Mouse (Mus musculus): Measurements from ENCODE around the gene Arrb1.
A peak's percentile ranks its signal among the peaks of the same experiment; 100 is the strongest.

Arrb1 gene

DNA sequence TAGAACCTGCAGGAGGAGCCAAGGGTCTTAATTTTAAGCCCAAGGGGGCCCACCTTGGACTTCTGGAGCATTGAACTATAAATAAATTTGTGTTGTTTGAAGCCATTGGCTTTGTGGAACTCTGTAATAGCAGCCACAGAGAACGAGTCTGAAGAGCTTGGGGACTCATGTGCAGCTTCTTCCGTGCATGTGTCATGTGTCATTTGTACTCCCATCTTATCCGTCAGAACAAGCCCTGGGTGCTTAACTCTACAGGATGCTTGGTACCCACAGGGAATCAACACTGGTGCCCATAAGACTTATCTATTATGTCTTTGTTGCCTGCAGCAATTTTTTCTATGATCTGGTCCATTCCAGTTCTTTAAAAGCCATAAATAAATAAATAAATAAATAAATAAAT lies 43.0 kb downstream of the Arrb1 start:
- no peak for DNase-seq (ENCODE audit: low read depth in 1 of 2, low spot score in 2 of 2)

DNA sequence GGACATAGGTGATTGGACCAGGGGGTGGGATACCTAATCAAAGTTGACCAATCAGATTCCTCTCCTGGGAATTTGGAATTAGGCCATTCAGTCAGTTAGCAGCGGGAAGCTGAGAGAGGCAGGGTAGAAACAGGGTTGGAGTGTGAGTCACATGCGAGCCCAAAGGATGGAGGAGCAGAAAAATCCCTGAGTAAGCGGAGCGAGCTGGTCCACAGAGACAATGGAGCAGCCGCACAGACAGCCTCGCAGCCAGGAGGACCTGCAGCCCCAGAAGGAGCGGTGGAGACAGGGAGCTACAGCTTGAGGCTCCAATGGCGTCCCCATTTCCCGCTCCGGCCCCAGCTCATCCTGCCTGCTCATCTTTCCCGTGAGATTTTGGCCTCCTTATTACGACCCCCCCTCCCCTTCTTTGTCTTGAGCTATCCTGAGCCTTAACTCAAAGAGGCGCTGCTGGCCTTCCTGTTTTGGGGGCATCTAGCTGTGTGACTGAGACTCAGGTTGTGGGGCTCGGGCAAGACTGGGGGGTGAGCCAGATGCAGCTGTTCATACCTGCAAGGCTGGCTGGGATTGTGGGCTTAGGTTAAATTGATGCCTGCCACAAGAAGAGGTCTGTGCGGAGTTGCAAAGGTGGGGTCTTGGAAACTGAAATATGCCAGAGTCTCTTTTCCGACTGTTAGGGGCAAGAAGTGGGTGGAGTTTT lies 44.4 kb downstream of the Arrb1 start:
- no peak for DNase-seq (ENCODE audit: low read depth in 1 of 2, low spot score in 2 of 2)

DNA sequence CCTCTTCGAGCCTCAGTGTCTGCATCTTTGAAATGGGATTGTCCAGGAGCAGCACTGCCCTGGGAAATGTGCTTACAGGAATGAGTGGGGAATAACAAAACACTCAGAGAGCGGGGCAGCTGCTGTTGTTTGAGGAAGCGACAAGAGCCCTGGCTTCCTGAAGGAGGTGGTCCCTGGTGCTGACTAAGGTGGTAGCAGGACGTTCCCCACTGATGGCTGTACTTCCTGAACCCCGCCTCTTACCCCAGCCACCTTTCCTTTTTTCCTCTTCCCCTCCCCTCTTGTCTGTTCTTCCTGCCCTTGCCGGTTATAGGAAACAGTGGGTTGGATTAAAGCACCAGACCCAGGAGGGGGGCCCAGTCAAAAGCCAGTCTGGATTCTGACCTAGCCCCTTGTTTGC lies 45.0 kb downstream of the Arrb1 start:
- no peak for DNase-seq (ENCODE audit: low read depth in 1 of 2, low spot score in 2 of 2)

DNA sequence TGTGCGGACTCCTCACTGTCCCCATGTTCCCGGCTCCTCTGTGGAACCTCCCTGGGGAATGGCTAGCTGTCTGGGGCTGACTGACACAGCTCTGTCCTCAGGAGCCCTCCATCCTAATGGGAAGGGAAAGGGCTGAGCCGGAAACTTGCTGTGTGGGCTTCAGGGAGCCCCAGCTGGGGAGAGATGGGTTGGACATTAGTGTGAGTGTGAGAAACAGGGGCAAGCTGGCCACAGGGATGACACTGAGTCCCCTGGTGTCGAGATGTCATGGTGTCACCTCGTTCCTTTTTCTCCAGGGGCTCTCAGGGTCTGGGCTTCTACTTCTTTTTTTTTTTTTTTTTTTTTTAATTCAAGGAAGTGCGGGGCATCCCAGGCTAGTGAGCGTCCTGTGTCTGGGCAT lies 47.0 kb downstream of the Arrb1 start:
- DNase-seq (ENCODE audit: low read depth in 1 of 2, low spot score in 2 of 2) = no peak

DNA sequence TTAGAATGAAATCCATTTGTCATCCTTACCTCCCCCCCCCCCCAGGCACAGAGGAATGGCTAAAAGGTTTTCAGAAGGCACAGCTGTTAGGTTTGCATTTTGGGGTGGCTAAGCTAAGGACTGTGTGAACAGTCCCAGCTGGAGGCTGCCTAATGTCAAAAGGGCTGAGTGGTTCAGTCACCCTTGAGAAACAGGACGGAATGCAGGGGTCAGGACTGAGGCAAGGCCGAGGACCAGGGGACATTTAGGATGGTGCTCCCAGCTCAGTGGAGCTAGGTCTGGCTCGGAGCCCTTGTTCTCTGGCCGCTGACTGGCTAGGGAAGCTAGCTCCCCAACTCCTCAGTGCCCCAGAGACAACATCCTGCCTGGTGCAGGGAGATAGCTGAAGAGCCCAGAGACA lies 47.6 kb downstream of the Arrb1 start:
- no peak for DNase-seq (ENCODE audit: low read depth in 1 of 2, low spot score in 2 of 2)

DNA sequence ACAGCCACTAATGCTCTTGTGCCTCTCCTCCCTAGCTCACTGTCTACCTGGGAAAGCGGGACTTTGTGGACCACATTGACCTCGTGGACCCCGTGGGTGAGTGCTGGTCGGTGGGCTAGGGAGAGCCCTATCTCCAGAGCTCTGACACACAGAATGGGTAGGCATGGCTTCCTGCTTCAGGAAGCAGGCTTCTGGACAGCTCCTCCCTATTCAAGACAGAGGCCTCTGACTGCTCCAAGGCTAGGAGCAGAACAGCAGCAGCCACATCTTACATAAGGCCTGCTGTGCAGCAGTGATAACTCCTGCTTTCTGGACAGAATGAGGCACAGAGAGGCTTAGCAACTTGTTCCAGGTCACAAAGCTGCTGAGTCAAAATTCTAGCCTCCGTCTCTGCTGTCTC lies 48.4 kb downstream of the Arrb1 start:
- no peak for DNase-seq (ENCODE audit: low read depth in 1 of 2, low spot score in 2 of 2)

DNA sequence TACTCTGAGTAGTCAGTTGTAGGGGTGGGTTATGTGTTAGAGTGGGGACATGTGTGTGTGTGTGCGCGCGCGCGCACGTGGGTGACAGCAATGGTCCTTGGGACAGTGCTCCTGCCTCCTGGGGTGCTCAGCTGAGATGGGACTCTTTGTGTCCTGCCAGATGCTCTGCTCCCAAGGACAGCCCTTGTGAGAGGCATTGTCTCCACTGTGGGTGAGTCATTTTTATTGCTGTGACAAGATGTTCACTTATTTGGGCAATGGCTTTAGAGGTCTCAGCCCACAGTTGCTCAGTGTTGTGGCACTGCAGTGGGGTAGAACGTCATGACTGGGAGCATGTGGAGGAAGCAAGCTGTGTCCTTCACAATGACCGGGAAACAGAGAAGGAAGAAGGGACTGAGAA lies 50.7 kb downstream of the Arrb1 start:
- no peak for DNase-seq (ENCODE audit: low read depth in 1 of 2, low spot score in 2 of 2)

DNA sequence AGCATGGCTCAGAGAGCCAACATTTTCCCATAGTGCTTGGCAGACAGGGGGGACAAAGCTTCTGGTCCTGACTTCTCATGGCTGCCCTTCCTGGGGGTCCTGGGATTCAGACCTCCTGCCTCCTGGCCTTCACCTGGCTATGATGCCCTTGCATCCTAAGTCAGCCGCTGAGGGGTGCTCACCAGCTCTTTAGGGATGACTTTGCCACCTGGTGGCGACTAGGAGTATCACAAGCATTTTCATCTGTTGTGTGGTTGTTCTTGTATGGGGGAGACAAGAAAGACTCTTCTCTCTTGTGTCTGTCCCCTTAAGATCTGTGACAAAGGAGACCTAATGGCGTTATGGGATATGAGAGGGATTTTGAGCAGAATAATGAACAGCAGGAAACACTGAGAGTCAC lies 54.8 kb downstream of the Arrb1 start:
- peak in 1 of 2 experiments; percentile 23 for DNase-seq (ENCODE audit: low read depth in 1 of 2, low spot score in 2 of 2)

DNA sequence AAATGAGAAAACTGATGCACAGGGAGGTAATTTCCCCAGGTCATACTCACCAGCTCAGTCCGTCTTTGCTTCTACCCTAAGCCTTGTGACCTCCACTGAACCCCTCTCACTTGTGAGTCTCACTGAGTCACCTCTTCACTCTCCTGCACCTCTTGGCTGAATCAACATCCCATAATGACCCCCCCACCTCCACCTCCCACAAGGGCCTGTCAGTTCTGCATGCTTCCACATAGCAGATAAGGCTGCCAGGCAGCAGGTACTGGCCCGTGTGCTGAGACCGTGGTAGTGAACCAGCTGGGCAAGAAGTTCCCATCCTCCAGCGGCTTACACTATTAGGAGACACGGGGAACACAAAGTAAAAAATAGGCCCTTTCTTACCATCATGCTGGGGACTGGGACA lies 55.4 kb downstream of the Arrb1 start:
- DNase-seq (ENCODE audit: low read depth in 1 of 2, low spot score in 2 of 2) = no peak

DNA sequence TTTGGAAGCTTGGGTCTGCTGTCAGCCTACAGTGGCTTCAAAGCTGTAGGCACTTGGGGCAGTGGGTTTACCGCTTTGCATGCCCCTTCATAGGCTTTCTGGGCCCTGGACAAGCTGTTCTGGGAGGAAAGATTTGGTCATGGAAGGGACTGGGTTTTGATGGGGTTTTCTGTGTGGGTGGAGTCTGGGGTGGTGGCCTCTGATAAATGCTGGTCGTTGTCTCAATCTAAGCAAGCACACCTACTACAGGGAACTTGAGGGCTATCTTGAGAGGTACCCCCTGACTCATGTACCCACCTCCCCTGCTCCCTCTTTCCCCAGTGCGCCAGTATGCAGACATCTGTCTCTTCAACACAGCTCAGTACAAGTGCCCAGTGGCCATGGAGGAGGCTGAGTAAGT lies 57.4 kb downstream of the Arrb1 start:
- DNase-seq (ENCODE audit: low read depth in 1 of 2, low spot score in 2 of 2) = no peak

DNA sequence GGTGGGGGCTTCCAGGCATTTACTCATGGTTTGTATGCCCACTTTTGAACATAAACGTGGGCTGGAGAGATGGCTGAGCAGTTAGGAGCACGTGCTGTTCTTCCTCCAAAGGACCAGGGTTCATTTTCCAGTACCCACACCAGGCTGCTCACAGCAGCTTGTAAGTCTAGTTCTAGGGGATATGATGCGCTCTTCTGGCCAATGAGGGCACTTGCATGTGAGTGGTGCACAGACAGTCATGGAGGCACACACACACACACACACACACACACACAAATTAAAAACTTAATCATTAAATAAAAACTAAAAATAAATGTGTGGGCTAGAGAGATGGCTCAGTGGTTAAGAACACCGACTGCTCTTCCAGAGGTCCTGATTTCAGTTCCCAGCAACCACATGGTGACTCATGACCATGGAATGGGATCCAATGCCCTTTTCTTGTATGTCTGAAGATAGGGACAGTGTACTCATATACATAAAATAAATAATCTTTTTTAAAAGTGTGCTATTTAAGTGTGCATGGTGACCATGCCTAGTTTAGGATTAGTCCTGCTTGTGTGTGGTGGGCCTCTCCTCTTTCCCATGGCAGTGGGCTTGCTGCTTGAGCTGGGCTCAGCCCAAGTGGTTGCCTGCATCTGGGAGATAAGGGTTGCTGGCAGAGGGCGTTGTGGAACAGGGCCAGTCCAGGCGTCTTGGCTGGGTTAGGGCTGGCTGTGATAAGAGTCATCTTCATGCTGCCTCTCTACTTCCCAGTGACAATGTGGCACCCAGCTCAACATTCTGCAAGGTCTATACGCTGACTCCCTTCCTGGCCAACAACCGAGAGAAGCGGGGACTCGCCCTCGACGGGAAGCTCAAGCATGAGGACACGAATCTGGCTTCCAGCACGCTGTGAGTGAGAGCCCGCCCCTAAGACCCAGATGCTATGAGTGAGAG lies 58.9 kb downstream of the Arrb1 start:
- no peak for DNase-seq (ENCODE audit: low read depth in 1 of 2, low spot score in 2 of 2)

DNA sequence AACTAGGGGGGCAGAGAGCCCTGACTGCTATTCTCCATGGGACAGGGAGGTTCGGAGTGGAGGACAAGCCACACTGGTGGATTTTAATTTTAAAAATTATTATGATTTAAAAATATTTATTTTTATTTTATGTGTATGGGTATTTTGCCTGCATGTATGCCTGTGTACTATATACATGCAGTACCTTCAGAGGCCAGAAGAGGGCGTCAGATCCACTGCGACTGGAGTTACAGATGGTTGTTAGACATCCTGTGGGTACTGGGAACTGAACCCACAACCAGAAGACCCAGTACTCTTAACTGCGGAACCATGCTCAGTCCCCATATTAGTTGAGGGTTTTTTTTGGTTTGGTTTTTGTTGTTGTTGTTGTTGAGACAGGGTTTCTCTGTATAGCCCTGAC lies 63.5 kb downstream of the Arrb1 start:
- no peak for DNase-seq (ENCODE audit: low read depth in 1 of 2, low spot score in 2 of 2)

DNA sequence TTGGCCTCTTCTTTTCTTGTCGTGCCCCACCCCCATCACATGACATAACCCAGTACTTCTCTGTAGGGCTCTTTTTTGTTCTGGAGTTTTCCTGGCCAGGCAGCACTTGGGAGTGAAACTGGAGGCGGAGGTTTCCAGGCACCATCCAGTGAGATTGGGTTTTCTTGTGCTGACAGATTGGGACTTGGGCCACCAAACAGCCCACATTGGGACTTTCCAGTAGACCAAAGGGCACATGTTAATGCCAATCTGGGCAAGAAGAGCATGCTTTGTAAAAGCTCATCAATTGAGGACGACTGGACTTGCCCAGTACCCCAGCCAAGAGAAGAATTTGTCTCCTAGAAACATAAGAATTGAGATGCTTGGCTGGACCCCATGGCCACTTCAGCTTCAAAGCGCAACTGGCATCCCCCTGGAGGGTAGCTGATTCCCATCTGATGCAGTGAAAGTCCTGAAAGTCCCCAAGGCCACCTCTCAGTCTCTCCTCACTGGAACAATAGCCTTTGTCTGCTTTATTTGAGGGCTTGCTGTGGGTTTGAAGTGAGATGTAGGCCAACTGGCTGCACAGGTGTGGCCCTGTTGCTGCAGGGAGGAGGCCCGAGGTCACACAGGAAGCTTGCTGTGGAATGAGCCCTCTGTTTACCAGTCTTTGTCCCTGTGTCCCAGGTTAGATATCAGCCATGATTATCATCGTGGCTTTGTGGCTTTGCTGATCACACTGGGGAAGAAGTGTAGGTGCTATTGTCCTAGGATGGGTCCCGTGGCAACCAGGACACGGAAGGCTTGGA lies 68.8 kb downstream of the Arrb1 start:
- no peak for DNase-seq (ENCODE audit: low read depth in 1 of 2, low spot score in 2 of 2)

DNA sequence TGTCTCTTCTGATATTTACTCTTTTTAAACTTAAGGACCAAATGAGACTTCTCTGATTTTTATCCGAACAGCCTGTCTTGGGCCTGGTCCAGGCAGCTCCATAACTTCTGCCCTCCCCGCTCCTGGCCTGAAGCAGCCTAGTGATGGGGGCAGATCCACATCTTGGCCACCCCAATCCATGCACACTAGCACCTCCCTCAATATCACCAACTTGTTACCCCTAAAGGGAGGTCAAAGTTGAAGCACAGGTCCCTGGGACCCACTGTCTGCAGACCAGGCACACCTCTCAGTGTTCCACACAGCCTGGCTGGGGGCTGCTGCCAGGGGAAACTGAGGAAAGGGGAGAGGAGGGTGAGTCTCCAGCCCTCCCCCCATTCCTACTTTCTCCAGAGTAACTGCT lies 69.8 kb downstream of the Arrb1 start:
- no peak for DNase-seq (ENCODE audit: low read depth in 1 of 2, low spot score in 2 of 2)

DNA sequence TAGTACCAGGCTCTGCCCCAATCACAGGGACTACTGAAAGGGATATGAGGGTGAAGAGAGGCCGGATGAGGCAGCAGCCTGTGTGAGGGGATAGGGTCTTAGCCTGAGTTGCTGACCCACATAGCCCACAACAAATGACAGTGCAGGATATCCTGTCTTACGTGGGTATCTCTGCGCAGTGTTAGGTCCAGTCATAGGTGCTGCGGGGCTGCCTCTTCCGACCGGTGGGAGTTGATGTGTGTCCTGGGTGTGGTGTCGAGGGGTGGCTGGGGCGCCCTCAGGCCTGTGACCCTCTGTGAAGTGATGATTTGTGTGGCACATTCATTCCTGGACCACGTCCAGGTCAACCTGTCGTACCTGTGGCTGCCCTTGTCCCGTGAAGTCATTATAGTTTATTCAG lies 71.0 kb downstream of the Arrb1 start:
- no peak for DNase-seq (ENCODE audit: low read depth in 1 of 2, low spot score in 2 of 2)

DNA sequence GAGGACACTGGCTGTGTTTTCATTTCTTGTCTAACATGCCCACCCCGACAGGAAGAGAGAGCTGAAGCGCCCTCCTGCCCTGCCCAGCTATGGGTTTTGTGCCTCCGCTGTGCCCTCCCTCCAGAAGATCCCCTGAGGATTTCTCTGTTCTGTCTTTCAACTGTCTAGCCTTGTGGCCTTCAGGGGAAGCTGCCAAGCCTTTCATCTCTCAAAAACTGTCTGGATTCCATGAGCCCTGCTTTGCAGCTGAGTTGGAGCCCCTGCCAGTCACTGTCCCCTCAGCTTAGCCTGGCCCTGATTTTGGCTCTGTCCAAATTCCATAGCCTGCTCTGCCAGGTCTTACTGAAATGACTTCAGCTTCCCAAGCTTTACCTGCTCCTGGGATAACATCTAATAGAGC lies 71.5 kb downstream of the Arrb1 start:
- DNase-seq (ENCODE audit: low read depth in 1 of 2, low spot score in 2 of 2) = no peak

DNA sequence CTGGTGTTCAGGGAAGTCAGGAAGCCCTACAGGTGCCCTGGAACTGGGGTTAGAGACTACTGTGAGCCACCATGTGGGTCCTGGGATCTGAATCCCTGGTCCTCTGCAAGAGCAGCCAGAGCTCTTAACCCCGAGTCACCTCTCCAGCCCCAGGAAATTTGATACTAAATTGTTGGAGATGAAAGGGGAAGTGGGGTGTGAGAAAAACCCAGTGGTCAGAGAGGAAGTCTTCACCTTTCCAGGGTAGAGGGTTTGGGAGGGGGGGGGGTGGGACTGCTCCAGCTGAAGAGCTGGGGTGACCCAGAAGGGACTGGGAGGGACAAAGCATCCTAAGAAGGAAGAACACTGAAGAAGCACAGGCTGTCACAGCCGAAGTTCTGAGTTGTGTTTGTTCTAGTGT lies 72.4 kb downstream of the Arrb1 start:
- no peak for DNase-seq (ENCODE audit: low read depth in 1 of 2, low spot score in 2 of 2)

DNA sequence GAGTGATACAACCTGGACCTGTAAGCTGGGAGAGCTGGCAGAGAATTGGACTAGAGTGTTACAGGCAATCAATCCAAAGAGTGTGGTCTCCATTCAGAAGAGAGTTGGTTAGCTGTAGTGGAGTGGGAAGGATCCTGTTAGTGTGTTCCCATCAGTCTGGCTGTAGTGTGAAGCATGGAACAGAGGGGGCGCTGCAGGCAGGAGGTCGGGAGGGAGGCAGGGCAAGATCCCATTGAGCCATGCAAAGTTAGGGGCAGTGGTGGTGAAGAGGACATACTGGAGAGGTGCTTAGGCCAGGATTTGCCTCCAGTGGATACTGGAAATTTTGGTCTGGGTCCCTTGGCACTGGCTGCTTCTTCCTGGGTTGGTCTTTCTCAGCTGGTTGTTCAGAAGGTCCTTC lies 83.0 kb downstream of the Arrb1 start:
- DNase-seq (ENCODE audit: low read depth in 1 of 2, low spot score in 2 of 2) = no peak

DNA sequence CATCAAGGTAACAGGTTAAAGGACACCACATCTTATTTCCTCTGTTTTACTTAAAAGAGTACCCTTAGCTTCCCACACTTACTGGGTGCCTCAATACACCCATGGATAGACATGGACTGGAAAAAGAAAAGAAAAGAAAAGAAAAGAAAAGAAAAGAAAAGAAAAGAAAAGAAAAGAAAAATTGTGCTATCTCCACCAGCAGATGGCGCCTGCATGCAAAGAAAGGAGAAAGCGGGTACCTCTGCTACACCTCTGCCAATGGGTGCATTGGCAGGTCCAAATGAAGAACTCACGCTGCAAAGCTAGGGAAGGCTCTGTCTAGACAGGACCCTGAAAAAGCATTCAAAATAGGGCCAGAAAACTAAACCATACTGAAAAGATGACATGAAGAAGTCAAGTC lies 83.6 kb downstream of the Arrb1 start:
- DNase-seq (ENCODE audit: low read depth in 1 of 2, low spot score in 2 of 2) = no peak

DNA sequence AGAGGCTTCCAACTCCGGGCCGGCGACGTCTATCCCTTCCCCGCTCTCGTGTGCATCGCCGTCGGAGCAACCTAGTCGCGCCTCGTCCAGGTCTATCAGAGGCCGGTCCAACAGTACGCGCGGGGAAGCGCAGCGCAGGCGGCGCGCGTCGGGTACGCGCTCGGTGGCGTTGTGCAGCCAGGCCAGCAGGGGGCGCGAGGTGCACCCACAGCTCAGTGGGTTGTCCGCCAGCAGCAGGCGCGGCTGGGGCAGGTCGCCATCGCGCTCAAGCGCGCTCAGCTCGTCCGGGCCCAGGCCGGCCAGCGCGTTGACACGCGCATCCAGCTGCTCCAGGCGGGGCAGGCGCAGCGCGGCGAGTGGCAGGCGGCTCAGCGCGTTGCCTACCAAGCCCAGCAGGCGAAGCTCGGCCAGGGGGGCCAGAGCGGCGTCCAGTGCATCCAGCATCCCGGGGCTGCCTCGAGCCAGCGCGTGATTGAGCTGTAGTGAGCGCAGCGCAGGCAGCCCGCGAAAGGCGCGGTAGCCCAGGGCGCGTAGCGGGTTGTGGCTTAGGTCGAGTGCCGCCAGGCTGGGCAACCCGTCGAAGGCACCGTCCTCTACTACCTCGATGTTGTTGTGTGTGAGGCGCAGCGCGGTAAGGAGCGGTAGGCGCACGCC lies 90.6 kb downstream of the Arrb1 start:
- DNase-seq (ENCODE audit: low read depth in 1 of 2, low spot score in 2 of 2) = peak; percentile 12 to 66
